Mouse (Mus musculus): ENCODE results near the gene Gpha2. TPM values are rescaled to one million over a fixed set of nuclear protein-coding genes. Genes with fewer than 3 reads are reported as not detected.

Gene Gpha2
- polyA plus RNA-seq, 1 experiment from 2014 or later: 0.74 TPM

DNA sequence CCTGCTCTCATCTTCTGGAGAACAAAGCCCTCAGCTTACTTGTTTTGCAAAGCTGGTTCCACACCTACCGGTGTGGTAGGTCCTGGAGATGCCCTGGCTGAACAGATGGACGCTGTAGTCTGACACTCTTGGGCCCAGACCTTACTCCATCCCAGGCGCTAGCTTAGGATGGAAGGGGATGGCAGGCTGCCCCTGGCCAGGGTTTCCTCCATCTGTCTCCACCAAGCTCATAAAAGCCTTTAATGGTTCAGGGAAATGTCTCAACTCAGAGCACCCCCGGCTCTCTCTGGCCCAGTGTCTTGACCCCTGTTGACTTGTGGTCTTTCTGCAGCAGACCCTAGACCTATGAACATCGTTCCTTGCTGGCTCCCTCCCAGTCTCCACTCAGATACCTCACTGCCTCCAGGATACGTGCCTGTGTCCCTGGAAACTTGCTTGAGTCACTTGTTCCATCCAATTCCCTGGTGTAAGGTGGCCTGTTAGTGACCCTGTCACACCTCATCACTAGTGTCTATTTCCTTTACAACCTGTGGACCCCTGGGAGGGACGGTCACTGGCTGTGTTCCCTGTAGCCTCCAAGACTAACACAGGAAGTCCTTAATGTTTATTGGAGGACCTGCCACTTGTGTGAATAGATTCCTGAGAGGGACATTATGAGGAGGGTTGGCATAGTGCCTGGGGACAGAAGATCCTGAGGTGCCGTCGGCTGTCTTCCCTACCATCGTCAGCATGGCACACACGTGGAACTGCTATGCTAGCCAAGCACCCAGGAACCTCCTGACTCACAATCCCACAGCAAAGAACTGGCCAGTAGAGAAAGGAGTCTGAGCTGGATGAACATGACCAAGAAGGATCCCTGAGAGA is 41.4 kb downstream of the Gpha2 start:
- ATAC-seq (ENCODE audit: low FRiP score, low read depth): no peak
- Histone ChIP-seq H3K27ac (replicated peaks) (no peak overlapping the region), H3K4me1 (0 out of 2 replicates have a peak, but pooled peaks cover 3% of the 10 kb centered on the region), H3K9ac (replicated peaks) (no peak overlapping the region), H3K27me3 (0 out of 2 replicates have a peak, but pooled peaks cover 7% of the 10 kb centered on the region), H3K9me3 (no peaks in the 10 kb centered on the region), H3K4me3 (no peak overlapping the region), H3K36me3 (0 out of 2 replicates have a peak, but pooled peaks cover 2% of the 10 kb centered on the region), H3K4me2 (replicated peaks) (no peak overlapping the region)
- 76% methylated on average over 11 of the region's 11 CpGs for WGBS

DNA sequence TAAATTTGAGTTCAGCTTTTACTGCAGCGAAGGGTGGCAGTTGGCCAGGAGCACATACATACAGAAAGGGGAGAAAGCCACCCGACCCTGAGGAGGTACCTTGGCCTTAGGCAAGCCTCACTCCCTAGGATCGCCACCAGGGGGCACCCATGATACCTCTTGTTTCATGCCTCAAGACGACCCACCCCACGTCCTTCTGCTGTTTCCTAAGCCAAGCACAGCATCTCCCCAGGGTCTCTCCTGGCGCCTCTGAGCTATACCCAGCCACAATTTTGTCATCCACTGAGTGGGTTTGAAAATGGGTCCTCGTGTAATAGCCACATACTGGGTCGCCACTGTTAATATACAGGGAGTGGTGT is 42.0 kb downstream of the Gpha2 start:
- ATAC-seq (ENCODE audit: low FRiP score, low read depth): peak; percentile 56
- Histone ChIP-seq H3K27me3 (0 out of 2 replicates have a peak, but pooled peaks cover 7% of the 10 kb centered on the region), H3K4me3 (no peak overlapping the region), H3K4me1 (0 out of 2 replicates have a peak, but pooled peaks cover 3% of the 10 kb centered on the region), H3K36me3 (no peaks in the 10 kb centered on the region), H3K9me3 (no peaks in the 10 kb centered on the region), H3K27ac (replicated peaks) (no peak overlapping the region), H3K9ac (replicated peaks) (no peak overlapping the region), H3K4me2 (replicated peaks) (no peak overlapping the region)
- WGBS: 16% methylated on average over 8 of the region's 8 CpGs

DNA sequence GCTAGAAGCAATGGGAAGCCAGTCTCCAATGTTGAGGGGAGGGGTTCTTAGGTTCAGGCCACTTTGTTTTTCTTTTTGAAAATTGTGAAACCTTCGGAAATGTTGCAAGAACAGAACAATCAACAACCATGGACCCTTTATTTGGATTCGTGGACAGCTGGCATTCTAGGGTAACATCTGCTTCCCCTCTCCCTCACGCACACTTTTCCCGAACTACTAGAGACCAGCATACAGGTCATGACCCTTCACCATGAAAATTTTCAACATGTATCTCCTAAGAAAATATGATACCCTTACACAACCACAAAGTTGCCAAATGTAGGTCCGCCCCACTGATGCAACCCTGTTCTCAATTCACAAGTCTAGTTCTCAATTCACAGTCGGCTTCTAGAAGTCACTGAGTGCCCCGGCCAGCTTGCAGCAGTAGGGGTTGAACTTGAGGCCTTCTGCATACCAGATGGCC is 42.5 kb downstream of the Gpha2 start:
- 0 out of 2 replicates have a peak, but pooled peaks cover 3% of the 10 kb centered on the region for H3K4me1 ChIP-seq
- no peak for ATAC-seq (ENCODE audit: low FRiP score, low read depth)
- H3K9ac ChIP-seq (replicated peaks): no peak overlapping the region
- H3K9me3 ChIP-seq: no peaks in the 10 kb centered on the region
- no peak overlapping the region for H3K4me2 ChIP-seq (replicated peaks)
- H3K27ac ChIP-seq (replicated peaks): no peak overlapping the region
- H3K4me3 ChIP-seq: no peak overlapping the region
- 85% methylated on average over 7 of the region's 7 CpGs for WGBS
- H3K27me3 ChIP-seq: 0 out of 2 replicates have a peak, but pooled peaks cover 7% of the 10 kb centered on the region
- no peaks in the 10 kb centered on the region for H3K36me3 ChIP-seq

DNA sequence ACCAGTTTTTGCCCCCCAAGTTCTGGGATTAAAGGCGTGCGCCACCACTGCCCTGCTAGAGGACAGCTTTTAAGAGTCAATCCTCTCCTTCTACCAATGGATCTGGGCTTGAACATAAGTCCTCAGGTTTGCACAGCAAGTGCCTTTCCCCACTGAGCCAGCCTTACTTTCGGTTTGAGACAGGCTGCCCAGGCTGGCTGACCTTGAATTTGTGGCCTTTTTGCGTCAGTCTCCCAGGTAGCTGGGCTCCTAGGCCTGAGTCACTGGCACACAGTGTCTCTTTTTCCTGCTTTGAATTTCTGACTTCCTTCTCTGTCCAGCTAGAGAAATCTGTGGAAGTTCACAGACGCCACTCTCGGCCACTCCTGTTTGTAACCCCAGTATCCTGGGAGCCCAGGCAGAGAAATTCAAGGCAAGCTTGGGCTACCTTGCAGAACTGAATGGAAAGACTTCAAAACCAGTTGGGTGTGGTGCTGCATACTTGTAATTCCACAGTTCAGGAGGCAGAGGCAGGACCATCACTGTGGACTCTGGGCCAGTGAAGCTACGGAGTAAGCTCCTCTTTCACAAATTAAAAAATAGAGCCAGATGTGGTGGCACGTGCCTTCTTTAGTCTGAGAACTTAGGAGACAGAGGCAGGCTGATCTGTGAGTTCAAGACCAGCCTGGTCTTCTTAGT is 43.8 kb downstream of the Gpha2 start:
- H3K27ac ChIP-seq (replicated peaks): no peak overlapping the region
- 0 out of 2 replicates have a peak, but pooled peaks cover 7% of the 10 kb centered on the region for H3K27me3 ChIP-seq
- H3K4me3 ChIP-seq: no peak overlapping the region
- no peaks in the 10 kb centered on the region for H3K36me3 ChIP-seq
- no peak for ATAC-seq (ENCODE audit: low FRiP score, low read depth)
- no peaks in the 10 kb centered on the region for H3K9me3 ChIP-seq
- H3K4me2 ChIP-seq (replicated peaks): no peak overlapping the region
- WGBS: 86% methylated on average over 8 of the region's 8 CpGs
- 0 out of 2 replicates have a peak, but pooled peaks cover 3% of the 10 kb centered on the region for H3K4me1 ChIP-seq
- H3K9ac ChIP-seq (replicated peaks): no peak overlapping the region

DNA sequence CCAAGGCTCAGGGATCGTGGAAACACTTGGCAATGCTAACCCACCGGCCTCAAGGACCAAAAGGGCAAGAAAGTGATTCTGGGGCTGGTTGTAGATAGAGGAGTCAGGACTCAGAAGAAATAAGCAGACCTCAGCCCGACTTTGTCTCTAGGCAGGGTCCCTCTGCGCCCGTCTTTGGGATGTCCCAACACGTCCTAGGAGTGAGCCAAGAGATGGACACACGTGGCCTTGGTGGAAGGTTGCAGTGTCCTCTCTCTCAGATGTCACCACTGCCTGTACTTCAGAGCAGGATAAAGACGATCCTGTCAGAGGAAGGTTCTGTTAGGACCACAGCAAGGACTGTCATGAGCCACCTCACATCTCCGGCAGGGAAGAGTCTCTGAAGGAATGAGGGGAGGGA is 44.5 kb downstream of the Gpha2 start:
- peaks cover 8% of the 10 kb centered on the region for H3K4me1 ChIP-seq
- 0 out of 2 replicates have a peak, but pooled peaks cover 7% of the 10 kb centered on the region for H3K27me3 ChIP-seq
- no peaks in the 10 kb centered on the region for H3K9me3 ChIP-seq
- no peak overlapping the region for H3K4me3 ChIP-seq
- WGBS: 62% methylated on average over 9 of the region's 9 CpGs
- H3K4me2 ChIP-seq (replicated peaks): no peak overlapping the region
- no peak overlapping the region for H3K27ac ChIP-seq (replicated peaks)
- ATAC-seq (ENCODE audit: low FRiP score, low read depth): no peak
- no peaks in the 10 kb centered on the region for H3K36me3 ChIP-seq
- H3K9ac ChIP-seq (replicated peaks): no peak overlapping the region

DNA sequence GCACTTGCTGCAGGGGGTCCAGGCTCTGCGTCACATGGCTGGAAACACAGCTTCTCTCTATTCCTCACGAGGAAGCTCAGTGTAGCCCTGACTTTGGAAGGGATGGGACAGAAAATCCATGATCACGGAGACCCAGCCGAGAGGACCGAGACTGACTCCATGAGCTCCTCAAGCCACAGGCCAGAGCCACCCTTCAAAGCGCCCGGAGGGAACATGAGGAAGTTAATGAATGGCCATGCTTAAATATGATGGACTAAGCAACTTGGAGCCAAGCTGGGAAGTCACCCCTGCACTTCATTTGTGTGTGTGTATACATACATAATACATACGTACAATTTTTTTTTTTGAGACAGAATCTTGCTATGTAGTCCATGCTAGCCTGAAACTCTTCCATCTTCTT is 45.0 kb downstream of the Gpha2 start:
- Histone ChIP-seq H3K27ac (replicated peaks) (no peak overlapping the region), H3K9ac (replicated peaks) (no peak overlapping the region), H3K4me1 (peaks cover 13% of the 10 kb centered on the region), H3K9me3 (no peaks in the 10 kb centered on the region), H3K36me3 (no peaks in the 10 kb centered on the region), H3K4me3 (no peak overlapping the region), H3K27me3 (0 out of 2 replicates have a peak, but pooled peaks cover 7% of the 10 kb centered on the region), H3K4me2 (replicated peaks) (no peak overlapping the region)
- no peak for ATAC-seq (ENCODE audit: low FRiP score, low read depth)
- WGBS: 31% methylated on average over 8 of the region's 8 CpGs

DNA sequence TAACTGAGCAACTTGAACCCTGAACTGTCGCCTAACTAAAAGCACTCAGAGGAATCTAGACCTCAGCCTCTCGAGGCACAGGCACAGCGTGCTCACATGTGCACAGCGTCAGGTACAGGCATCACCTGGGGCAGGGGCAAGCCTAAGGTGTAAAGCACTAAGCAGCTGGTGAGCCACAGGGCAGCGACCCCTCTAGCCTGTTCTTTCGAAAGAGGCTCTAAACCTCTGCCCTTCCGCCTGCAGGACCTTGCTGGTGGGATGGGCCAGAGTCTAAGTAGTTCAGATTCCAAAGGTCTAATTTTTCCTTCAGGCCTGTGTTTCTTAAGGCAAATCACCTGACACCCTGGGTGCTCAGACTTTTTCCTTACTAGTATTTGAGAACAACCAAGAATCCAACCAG is 45.9 kb downstream of the Gpha2 start:
- H3K4me3 ChIP-seq: no peak overlapping the region
- H3K27ac ChIP-seq (replicated peaks): no peak overlapping the region
- H3K4me1 ChIP-seq: peaks cover 14% of the 10 kb centered on the region
- H3K36me3 ChIP-seq: no peaks in the 10 kb centered on the region
- H3K4me2 ChIP-seq (replicated peaks): no peak overlapping the region
- 0 out of 2 replicates have a peak, but pooled peaks cover 7% of the 10 kb centered on the region for H3K27me3 ChIP-seq
- no peaks in the 10 kb centered on the region for H3K9me3 ChIP-seq
- H3K9ac ChIP-seq (replicated peaks): no peak overlapping the region
- ATAC-seq (ENCODE audit: low FRiP score, low read depth): no peak
- WGBS: 72% methylated on average over 7 of the region's 7 CpGs

DNA sequence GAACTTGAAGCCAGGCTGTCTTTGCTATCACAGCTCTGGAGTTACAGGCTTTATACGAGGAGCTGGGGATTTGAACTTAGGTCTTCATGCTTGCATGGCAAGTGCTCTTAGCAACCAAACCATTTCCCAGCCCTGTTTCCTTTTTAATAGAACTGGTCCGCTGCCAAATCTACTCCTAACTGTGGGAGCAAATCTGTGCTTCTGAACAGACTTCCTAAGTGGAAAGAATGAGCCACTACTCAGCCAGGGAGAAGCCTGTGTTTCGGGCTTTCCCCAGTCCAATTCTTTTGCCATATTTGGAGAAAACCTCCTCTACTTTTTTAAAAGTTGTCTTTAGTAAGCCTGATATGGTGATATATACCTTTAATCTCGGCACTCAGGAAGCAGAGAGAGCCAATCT is 46.6 kb downstream of the Gpha2 start:
- no peak for ATAC-seq (ENCODE audit: low FRiP score, low read depth)
- WGBS: 92% methylated on average over 4 of the region's 4 CpGs
- Histone ChIP-seq H3K36me3 (no peaks in the 10 kb centered on the region), H3K4me3 (no peak overlapping the region), H3K27ac (replicated peaks) (no peak overlapping the region), H3K9me3 (no peaks in the 10 kb centered on the region), H3K9ac (replicated peaks) (no peak overlapping the region), H3K4me1 (peaks cover 15% of the 10 kb centered on the region), H3K27me3 (0 out of 2 replicates have a peak, but pooled peaks cover 3% of the 10 kb centered on the region), H3K4me2 (replicated peaks) (no peak overlapping the region)

DNA sequence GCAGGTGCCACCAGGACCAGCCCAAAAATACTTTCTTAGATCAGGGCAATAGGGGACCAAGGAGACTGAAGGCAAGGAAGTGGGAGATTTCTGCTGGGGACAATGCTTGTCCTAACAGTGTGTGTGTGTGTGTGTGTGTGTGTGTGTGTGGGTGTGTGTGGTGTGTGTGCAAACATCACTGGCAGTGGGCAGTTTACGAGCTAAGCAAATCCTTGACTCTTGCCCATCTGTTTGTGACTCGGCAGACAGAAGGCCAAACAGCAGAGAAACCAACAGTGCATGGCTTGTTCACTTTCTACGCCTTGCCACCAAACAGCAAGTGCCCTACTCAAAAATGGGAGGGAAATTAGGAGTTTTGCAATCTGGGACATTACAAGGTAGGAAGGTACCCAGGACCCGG is 47.4 kb downstream of the Gpha2 start:
- Histone ChIP-seq H3K4me2 (replicated peaks) (no peak overlapping the region), H3K27me3 (no peaks in the 10 kb centered on the region), H3K27ac (replicated peaks) (no peak overlapping the region), H3K9ac (replicated peaks) (no peak overlapping the region), H3K36me3 (no peaks in the 10 kb centered on the region), H3K4me3 (no peak overlapping the region), H3K4me1 (peaks cover 20% of the 10 kb centered on the region), H3K9me3 (no peaks in the 10 kb centered on the region)
- 90% methylated on average over 4 of the region's 4 CpGs for WGBS
- ATAC-seq (ENCODE audit: low FRiP score, low read depth): no peak

DNA sequence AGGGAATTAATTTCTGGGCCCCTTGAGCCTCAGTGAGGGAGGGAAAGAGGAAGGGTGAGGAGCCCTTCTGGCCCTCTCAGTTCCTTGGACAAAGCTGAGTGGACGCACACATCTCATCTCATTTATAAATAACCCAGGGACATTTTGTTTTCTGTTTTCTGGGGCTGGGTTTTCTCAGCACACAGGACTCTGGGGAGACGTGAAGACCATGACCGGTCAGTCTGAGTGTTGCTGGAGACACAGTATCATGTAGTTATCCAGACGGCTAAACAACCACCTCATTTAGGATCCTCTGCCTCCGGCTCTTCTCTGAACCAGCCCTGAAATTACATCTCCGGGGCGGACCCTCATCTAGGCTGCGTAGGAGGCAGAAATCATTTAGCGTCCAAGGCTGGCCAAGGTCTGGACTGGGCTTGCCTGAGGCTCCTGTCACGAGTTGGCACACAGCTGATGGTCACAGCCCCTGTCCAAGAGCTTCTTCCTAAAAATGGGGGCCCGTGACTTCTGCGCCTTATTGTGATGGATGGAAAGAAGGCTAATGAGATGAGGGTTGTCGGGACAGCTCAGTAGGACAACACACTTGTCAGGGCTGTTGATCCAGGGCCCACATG is 47.9 kb downstream of the Gpha2 start:
- H3K9me3 ChIP-seq: no peaks in the 10 kb centered on the region
- H3K27me3 ChIP-seq: no peaks in the 10 kb centered on the region
- 92% methylated on average over 13 of the region's 13 CpGs for WGBS
- no peak overlapping the region for H3K9ac ChIP-seq (replicated peaks)
- no peak for ATAC-seq (ENCODE audit: low FRiP score, low read depth)
- H3K4me3 ChIP-seq: no peak overlapping the region
- no peak overlapping the region for H3K27ac ChIP-seq (replicated peaks)
- no peak overlapping the region for H3K4me2 ChIP-seq (replicated peaks)
- H3K4me1 ChIP-seq: peaks cover 26% of the 10 kb centered on the region
- no peaks in the 10 kb centered on the region for H3K36me3 ChIP-seq

DNA sequence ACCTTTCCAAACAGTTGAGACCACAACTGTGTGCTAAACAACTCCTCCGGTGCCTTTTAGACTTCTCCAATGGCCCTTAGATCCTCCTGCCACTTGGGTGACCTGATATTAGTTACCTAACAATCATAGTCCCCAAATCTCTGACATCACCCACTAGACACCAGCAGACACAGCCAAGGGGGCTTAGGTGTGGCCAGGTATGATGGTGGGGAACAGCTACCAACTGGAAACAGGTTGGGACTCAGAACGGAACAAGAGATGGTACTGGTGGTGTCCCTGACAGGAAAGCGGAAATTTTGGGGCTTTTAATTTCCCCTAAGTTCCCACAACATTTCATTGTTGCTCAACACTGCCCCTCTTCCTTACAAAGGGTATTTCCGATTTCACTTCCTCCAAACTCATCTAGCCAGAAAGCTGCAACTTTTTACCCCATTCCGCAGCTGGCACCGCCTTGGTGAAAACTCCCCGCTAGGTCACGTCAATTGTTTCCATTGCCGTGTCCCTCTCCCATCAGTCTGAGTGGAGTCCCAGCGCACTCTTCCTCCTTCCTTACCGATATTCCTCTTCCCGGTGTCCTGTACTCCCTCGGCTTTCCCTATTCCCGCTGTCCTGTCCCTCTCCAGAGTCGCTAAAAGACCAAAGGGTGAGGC is 49.7 kb downstream of the Gpha2 start:
- Histone ChIP-seq H3K27ac (replicated peaks) (peak overlapping the region; percentile 56), H3K9ac (replicated peaks) (peak overlapping the region; percentile 72), H3K36me3 (peaks cover 12% of the 10 kb centered on the region; the same call in 1 of the 2 replicates), H3K27me3 (no peaks in the 10 kb centered on the region), H3K4me1 (peaks cover 37% of the 10 kb centered on the region), H3K4me3 (peak overlapping the region; percentile 82), H3K4me2 (replicated peaks) (peak overlapping the region; percentile 95), H3K9me3 (no peaks in the 10 kb centered on the region)
- 8% methylated on average over 15 of the region's 15 CpGs for WGBS
- peak; percentile 31; the same call in 1 of the 2 replicates for ATAC-seq (ENCODE audit: low FRiP score, low read depth)
